Mouse (Mus musculus) midbrain, embryonic 16.5 days (tissue): ENCODE results near the gene Olfr593. TPM values are rescaled to one million over a fixed set of nuclear protein-coding genes. Genes with fewer than 3 reads are reported as not detected.
"Not testable (repeated sequence)": the region's sequence is repeated elsewhere in the genome, so short reads cannot be mapped to it uniquely, and the experiment has no call there.

Experiments used
- ATAC-seq: fragments of 200-750 bp; cut with Nextera tagmentation; 2 replicates; pipeline ENCODE4 v1.8.0; 2017; ENCODE audit warnings: moderate TSS enrichment
- H3K27ac ChIP-seq: fragments of 300-500 bp; sonication (generic); 2 replicates; pipeline ENCODE4 v1.5.1; 2014; ENCODE audit warnings: mild to moderate bottlenecking, low read length, mixed read lengths
- H3K27me3 ChIP-seq: fragments of 300-500 bp; sonication (generic); 2 replicates; pipeline ENCODE4 v1.6.1; 2014; ENCODE audit warnings: low read depth, low read length, mixed read lengths; ENCODE audit not compliant: control insufficient read depth, insufficient read depth
- H3K36me3 ChIP-seq: fragments of 300-500 bp; sonication (generic); 2 replicates; pipeline ENCODE4 v1.6.1; 2014; ENCODE audit warnings: mild to moderate bottlenecking, low read length, moderate library complexity, mixed read lengths; ENCODE audit not compliant: control insufficient read depth, insufficient read depth
- H3K4me1 ChIP-seq: fragments of 300-500 bp; sonication (generic); 2 replicates; pipeline ENCODE4 v1.6.1; 2014; ENCODE audit warnings: mild to moderate bottlenecking, low read length, mixed read lengths; ENCODE audit not compliant: control insufficient read depth, insufficient read depth
- H3K4me2 ChIP-seq: fragments of 300-500 bp; sonication (generic); 2 replicates; pipeline ENCODE4 v1.6.1; 2014; ENCODE audit warnings: mild to moderate bottlenecking, low read length, mixed read lengths
- H3K4me3 ChIP-seq: fragments of 300-500 bp; sonication (generic); 2 replicates; pipeline ENCODE4 v1.5.1; 2014; ENCODE audit warnings: low read depth, mild to moderate bottlenecking, low read length, moderate library complexity, mixed read lengths
- H3K9ac ChIP-seq: fragments of 300-500 bp; sonication (generic); 2 replicates; pipeline ENCODE4 v1.6.1; 2014; ENCODE audit warnings: low read depth, low read length, mixed read lengths
- H3K9me3 ChIP-seq: fragments of 300-500 bp; sonication (generic); replicated peaks from 2 replicates; pipeline ENCODE4 v1.6.1; 2014; ENCODE audit warnings: mild to moderate bottlenecking, low read length, mixed read lengths; ENCODE audit not compliant: control insufficient read depth, poor library complexity, severe bottlenecking
- WGBS: fragments of 180-500 bp; shearing (Covaris S2); extraction: QIAGEN DNeasy Blood & Tissue Kit; methylation state at CpG from one replicate; pipeline ENCODE4 v1.1.7; 2014; 5-methylcytosine and 5-hydroxymethylcytosine counted together
- microRNA-seq: library from miRNA; unstranded; fragments of <30 nt; microRNA quantifications from one replicate; pipeline ENCODE4, GENCODE M21; 2017
- polyA plus RNA-seq: library from polyadenylated mRNA; unstranded; fragments of >200 nt; fragmentation: Nextera tagmentation; extraction: Ambion mirVana; gene quantifications from 2 replicates; pipeline ENCODE4 v1.2.1, GENCODE M21; 2015

Olfr593 gene
- polyA plus RNA-seq, result not detected in 2 replicates

- H3K4me3 ChIP-seq, result no peak within 1 kb of the TSS
- no peaks in the 10 kb centered on the region for H3K27me3 ChIP-seq
- 76% methylated on average over 1 of the region's 1 CpGs for WGBS
- no peak for ATAC-seq
- H3K4me2 ChIP-seq, result no peak within 1 kb of the TSS
- no peak within 1 kb of the TSS for H3K9ac ChIP-seq
- no peaks in the 10 kb centered on the region for H3K36me3 ChIP-seq
- H3K27ac ChIP-seq, result no peak within 1 kb of the TSS
- no peaks in the 10 kb centered on the region for H3K4me1 ChIP-seq
- H3K9me3 ChIP-seq, result no peaks in the 10 kb centered on the region
Measured at GRCm38 (mm10) chr7:103211562-103211961, at the start of gene Olfr593. Gene Olfr593 (plus strand): TSS chr7:103211862.

DNA sequence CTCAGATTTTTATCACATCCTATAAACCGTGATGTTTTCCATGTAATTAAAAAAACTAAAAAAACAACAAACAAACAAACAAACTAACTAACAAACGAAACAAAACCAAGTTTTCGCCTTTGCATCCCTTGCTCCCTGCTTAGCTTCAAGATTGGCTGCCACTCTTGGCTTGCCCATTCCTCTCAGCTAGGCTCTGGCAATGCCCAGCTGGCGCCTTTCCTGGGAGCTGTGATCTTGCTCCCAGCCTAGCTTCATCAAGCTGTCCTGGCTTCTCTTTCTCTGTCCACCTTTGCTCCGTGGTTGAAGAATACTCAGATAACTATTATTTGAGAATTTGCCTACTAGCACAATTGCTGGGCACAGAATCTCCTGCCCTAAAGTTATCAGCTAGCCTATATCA, 42.0 kb upstream of the Olfr593 start:
- no peaks in the 10 kb centered on the region for H3K27me3 ChIP-seq
- H3K36me3 ChIP-seq, result no peaks in the 10 kb centered on the region
- H3K4me1 ChIP-seq, result no peaks in the 10 kb centered on the region
- H3K4me2 ChIP-seq, result no peak overlapping the region
- no peak for ATAC-seq
- no peak overlapping the region for H3K27ac ChIP-seq
- H3K9me3 ChIP-seq, result no peaks in the 10 kb centered on the region
- H3K4me3 ChIP-seq, result no peak overlapping the region
- WGBS, result 85% methylated on average over 5 of the region's 5 CpGs
- H3K9ac ChIP-seq, result no peak overlapping the region

GRCm38 (mm10) chr7:103178240-103178639, 33.4 kb upstream of the Olfr593 start, which contains the start of gene Olfr591:
Gene Olfr591 (minus strand): TSS chr7:103178340.
- H3K4me3 ChIP-seq, result no peak within 1 kb of the TSS
- no peak within 1 kb of the TSS for H3K4me2 ChIP-seq
- 79% methylated on average over 1 of the region's 1 CpGs for WGBS
- ATAC-seq, result no peak
- H3K27me3 ChIP-seq, result no peaks in the 10 kb centered on the region
- no peaks in the 10 kb centered on the region for H3K36me3 ChIP-seq
- H3K9me3 ChIP-seq, result peaks cover 7% of the 10 kb centered on the region
- H3K9ac ChIP-seq, result no peak within 1 kb of the TSS
- no peak within 1 kb of the TSS for H3K27ac ChIP-seq
- no peaks in the 10 kb centered on the region for H3K4me1 ChIP-seq

DNA sequence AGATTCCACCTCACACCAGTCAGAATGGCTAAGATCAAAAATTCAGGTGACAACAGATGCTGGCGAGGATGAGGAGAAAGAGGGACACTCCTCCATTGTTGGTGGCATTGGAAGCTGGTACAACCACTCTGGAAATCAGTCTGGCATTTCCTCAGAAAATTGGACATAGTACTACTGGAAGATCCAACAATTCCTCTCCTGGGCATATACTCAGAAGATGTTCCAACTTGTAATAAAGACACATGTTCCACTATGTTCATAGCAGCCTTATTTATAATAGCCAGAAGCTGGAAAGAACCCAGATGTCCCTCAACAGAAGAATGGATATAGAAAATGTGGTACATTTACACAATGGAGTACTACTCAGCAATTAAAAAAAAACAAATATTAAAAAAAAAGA, 27.2 kb upstream of the Olfr593 start, which contains the start of gene Olfr592:
Gene Olfr592 (plus strand): TSS at position 301 of the 400 bp plus-strand sequence.
- not testable (repeated sequence) for ATAC-seq, H3K4me1 ChIP-seq, H3K27ac ChIP-seq, H3K9me3 ChIP-seq, H3K4me2 ChIP-seq, H3K27me3 ChIP-seq, H3K4me3 ChIP-seq, H3K36me3 ChIP-seq, H3K9ac ChIP-seq
- 93% methylated on average over 1 of the region's 1 CpGs for WGBS

- not testable (repeated sequence) for H3K9ac ChIP-seq, H3K36me3 ChIP-seq, H3K4me3 ChIP-seq, H3K27me3 ChIP-seq, ATAC-seq, H3K4me2 ChIP-seq, H3K27ac ChIP-seq, H3K4me1 ChIP-seq, H3K9me3 ChIP-seq
- 92% methylated on average over 5 of the region's 5 CpGs for WGBS
Measured at GRCm38 (mm10) chr7:103212050-103212449, 388 bp downstream of the Olfr593 start.

- H3K4me3 ChIP-seq, result no peak within 1 kb of the TSS
- H3K9me3 ChIP-seq, result no peaks in the 10 kb centered on the region
- no peaks in the 10 kb centered on the region for H3K36me3 ChIP-seq
- H3K27ac ChIP-seq, result no peak within 1 kb of the TSS
- H3K27me3 ChIP-seq, result no peaks in the 10 kb centered on the region
- H3K4me1 ChIP-seq, result no peaks in the 10 kb centered on the region
- H3K9ac ChIP-seq, result no peak within 1 kb of the TSS
- no peak within 1 kb of the TSS for H3K4me2 ChIP-seq
- ATAC-seq, result no peak
Measured at GRCm38 (mm10) chr7:103216696-103217095, 5.0 kb downstream of the Olfr593 start, which contains the start of gene Olfr594. Gene Olfr594 (plus strand): TSS chr7:103216996.

DNA sequence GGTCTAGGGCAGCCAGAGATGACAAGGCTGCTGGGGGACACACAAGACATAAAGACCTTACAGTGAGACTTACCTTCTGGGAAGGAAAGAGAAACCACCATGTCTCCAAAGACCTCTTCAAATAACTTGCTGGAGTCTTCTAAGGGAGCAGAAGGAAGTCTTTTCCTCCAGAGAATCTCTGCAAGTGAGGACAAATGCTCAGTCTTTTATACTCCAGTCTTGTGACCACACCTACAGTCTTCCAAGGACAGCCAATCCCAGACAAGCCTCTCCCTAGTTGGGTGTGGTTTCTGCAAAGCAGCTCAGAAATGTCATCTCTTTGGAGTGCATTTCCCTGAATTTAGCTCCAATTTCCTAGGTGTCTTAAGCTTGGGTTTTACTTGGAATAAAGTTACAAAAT, 40.7 kb downstream of the Olfr593 start, which contains the start of gene Usp17ld:
Gene Usp17ld (minus strand): TSS at position 101 of the 400 bp plus-strand sequence.
- H3K4me3 ChIP-seq, H3K4me1 ChIP-seq, H3K4me2 ChIP-seq, H3K9me3 ChIP-seq, H3K27ac ChIP-seq, ATAC-seq, H3K36me3 ChIP-seq, H3K9ac ChIP-seq, H3K27me3 ChIP-seq: not testable (repeated sequence)

Small RNA genes lying within 50 kb of the gene (microRNA-seq; reads per million reads assigned to microRNA genes)
- not detected for gene Gm25171

Other genes starting within 250 kb of the Olfr593 start
- not detected in 2 replicates for gene Olfr576, start 249.2 kb upstream of the Olfr593 start, polyA plus RNA-seq
- not detected in 2 replicates for gene Olfr577, start 235.9 kb upstream of the Olfr593 start, polyA plus RNA-seq
- not detected in 2 replicates for gene Olfr578, start 222.5 kb upstream of the Olfr593 start, polyA plus RNA-seq
- not detected in 2 replicates for gene Olfr582, start 173.8 kb upstream of the Olfr593 start, polyA plus RNA-seq
- not detected in 2 replicates for gene Olfr583, start 160.6 kb upstream of the Olfr593 start, polyA plus RNA-seq
- not detected in 2 replicates for gene Olfr584, start 130.0 kb upstream of the Olfr593 start, polyA plus RNA-seq
- not detected in 2 replicates for gene Olfr585, start 114.1 kb upstream of the Olfr593 start, polyA plus RNA-seq
- gene Olfr586, start 86.2 kb upstream of the Olfr593 start, polyA plus RNA-seq, result not detected in 2 replicates
- not detected in 2 replicates for gene Olfr588-ps1, start 71.0 kb upstream of the Olfr593 start, polyA plus RNA-seq
- not detected in 2 replicates for gene Olfr589, start 55.5 kb upstream of the Olfr593 start, polyA plus RNA-seq
- gene Olfr591, start 33.5 kb upstream of the Olfr593 start, polyA plus RNA-seq, result not detected in 2 replicates
- gene Olfr592, start 27.1 kb upstream of the Olfr593 start, polyA plus RNA-seq, result not detected in 2 replicates
- not detected in 2 replicates for gene Olfr594, start 5.1 kb downstream of the Olfr593 start, polyA plus RNA-seq
- not detected in 2 replicates for gene Usp17ld, start 40.6 kb downstream of the Olfr593 start, polyA plus RNA-seq
- 0.06 TPM in 1 of 2 replicates, not detected in the other for gene Olfr596, start 93.8 kb downstream of the Olfr593 start, polyA plus RNA-seq
- not detected in 2 replicates for gene Olfr597, start 104.5 kb downstream of the Olfr593 start, polyA plus RNA-seq
- gene Olfr598, start 111.7 kb downstream of the Olfr593 start, polyA plus RNA-seq, result not detected in 2 replicates
- not detected in 2 replicates for gene Olfr599, start 124.1 kb downstream of the Olfr593 start, polyA plus RNA-seq
- gene Olfr600, start 137.8 kb downstream of the Olfr593 start, polyA plus RNA-seq, result not detected in 2 replicates
- not detected in 2 replicates for gene Olfr601, start 150.8 kb downstream of the Olfr593 start, polyA plus RNA-seq
- not detected in 2 replicates for gene Olfr603, start 174.3 kb downstream of the Olfr593 start, polyA plus RNA-seq
- gene Usp17lc, start 203.2 kb downstream of the Olfr593 start, polyA plus RNA-seq, result not detected in 2 replicates
- not detected in 2 replicates for gene Olfr605, start 233.6 kb downstream of the Olfr593 start, polyA plus RNA-seq
- not detected in 2 replicates for gene Olfr606, start 237.2 kb downstream of the Olfr593 start, polyA plus RNA-seq